Mouse (Mus musculus): Measurements from ENCODE around the gene Pla2g7. TPM values are rescaled to one million over a fixed set of nuclear protein-coding genes. Genes with fewer than 3 reads are reported as not detected.
A peak's percentile ranks its signal among the peaks of the same experiment; 100 is the strongest.
"Not testable (repeated sequence)": the region's sequence is repeated elsewhere in the genome, so short reads cannot be mapped to it uniquely, and the experiment has no call there.

Gene Pla2g7
- total and polyA plus RNA-seq, 3 experiments = not detected

DNA sequence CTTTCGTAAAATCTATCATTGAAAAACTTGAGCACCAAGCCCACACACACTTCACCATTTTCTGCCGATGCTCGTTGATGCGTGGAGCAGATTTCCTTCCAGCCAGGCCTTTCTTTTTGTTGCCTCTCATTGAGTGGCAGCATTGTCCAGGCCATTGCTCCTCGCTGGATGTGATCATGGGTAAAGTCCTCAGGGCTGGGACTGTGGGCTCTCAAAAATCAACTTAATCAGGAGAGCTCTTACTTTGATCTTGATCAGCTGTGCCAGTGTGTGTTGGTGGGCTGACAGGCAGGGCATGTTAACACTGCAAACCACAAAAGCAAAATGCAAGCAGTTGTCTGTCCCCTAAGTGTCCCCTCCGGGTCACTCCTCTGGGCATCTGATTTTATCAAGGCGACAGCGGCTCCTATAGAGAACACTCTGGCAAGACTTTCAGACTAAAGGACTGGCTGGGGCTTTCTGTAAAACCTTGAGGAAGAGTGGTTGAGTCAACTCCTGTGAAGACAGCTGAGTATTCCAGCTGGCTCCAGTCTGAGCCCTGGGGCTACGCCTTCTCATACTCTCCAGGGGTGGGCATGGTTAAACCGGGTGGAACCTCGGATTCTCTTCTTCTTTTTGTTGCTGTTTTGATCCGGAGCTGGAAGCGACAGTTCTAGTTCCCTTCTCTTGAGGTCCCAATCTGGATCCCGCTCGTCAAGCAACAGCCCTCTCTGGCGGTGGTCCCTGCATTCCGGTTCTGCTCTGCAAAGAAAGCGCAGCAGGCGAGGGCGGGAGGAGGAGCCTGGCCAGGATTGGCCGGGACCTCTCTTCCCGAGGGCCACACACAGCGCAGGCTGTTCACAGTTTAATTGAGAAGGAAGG, 33.3 kb upstream of the Pla2g7 start:
- DNase-seq (ENCODE audit: low spot score) (no peak), ATAC-seq (ENCODE audit: extremely low read depth, insufficient number of reproducible peaks, low FRiP score, poor library complexity, severe bottlenecking) (no peak)
- H3K27me3 ChIP-seq (ENCODE audit: insufficient read depth, low read length) = no peaks in the 10 kb centered on the region
- TF ChIP-seq CTCF (IDR thresholded peaks at IDR 0.05; ENCODE audit: low read depth, low read length) (no peak), GATA1 (IDR thresholded peaks at IDR 0.05; ENCODE audit: borderline replicate concordance, low read length) (no peak), GATA2 (IDR thresholded peaks at IDR 0.05; ENCODE audit: borderline replicate concordance, low read depth, low read length) (no peak), TAL1 (conservative IDR thresholded peaks at IDR 0.05; ENCODE audit: low read depth, low read length) (no peak), POLR2AphosphoS5 (IDR thresholded peaks at IDR 0.05; ENCODE audit: insufficient replicate concordance, low read depth, low read length) (no peak)
- H3K9me3 ChIP-seq (replicated peaks) = peaks cover 48% of the 10 kb centered on the region
- no peaks in the 10 kb centered on the region for H3K4me1 ChIP-seq (ENCODE audit: insufficient read depth, low read depth, low read length)
- no peaks in the 10 kb centered on the region for H3K36me3 ChIP-seq (replicated peaks)
- no peak overlapping the region for H3K4me3 ChIP-seq (ENCODE audit: low read depth, low read length)

GRCm38 (mm10) chr17:43536841-43537240, 31.1 kb upstream of the Pla2g7 start:
- not testable (repeated sequence) for H3K36me3 ChIP-seq (replicated peaks); H3K27me3 ChIP-seq (ENCODE audit: insufficient read depth, low read length); H3K4me1 ChIP-seq (ENCODE audit: insufficient read depth, low read depth, low read length); H3K4me3 ChIP-seq (ENCODE audit: low read depth, low read length); DNase-seq (ENCODE audit: low spot score)
- H3K9me3 ChIP-seq (replicated peaks) = peaks cover 42% of the 10 kb centered on the region
- peak; percentile 15; the same call in 1 of the 2 replicates for ATAC-seq (ENCODE audit: extremely low read depth, insufficient number of reproducible peaks, low FRiP score, poor library complexity, severe bottlenecking)

- ATAC-seq (ENCODE audit: extremely low read depth, insufficient number of reproducible peaks, low FRiP score, poor library complexity, severe bottlenecking) (no peak), DNase-seq (ENCODE audit: low spot score) (no peak)
Measured at GRCm38 (mm10) chr17:43538767-43539166, 29.1 kb upstream of the Pla2g7 start.

DNA sequence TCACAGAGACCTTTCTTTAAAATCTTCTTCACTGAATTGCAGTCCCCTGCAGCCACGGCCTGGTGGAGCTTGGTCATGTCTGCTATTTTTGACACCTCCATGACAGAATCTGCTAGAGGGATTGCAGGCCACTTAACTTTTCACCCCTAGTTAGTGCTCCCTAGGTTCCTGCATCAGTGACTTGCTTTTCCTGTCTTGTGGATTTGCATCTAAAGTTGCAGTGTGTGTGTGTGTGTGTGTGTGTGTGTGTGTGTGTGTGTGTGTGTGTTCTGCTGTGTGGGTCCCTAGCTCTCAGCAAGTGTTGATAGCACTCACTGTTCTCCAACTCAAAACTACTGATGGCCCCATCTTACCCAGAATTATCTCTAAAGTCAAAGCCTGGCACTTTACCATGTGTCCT, 24.4 kb upstream of the Pla2g7 start, which contains the start of gene Ankrd66:
Gene Ankrd66 (minus strand): TSS at position 101 of the 400 bp plus-strand sequence.
- DNase-seq (ENCODE audit: low spot score) = no peak
- ATAC-seq (ENCODE audit: extremely low read depth, insufficient number of reproducible peaks, low FRiP score, poor library complexity, severe bottlenecking) = no peak
- TF ChIP-seq TAL1 (conservative IDR thresholded peaks at IDR 0.05; ENCODE audit: low read depth, low read length) (no peak), CTCF (IDR thresholded peaks at IDR 0.05; ENCODE audit: low read depth, low read length) (no peak), GATA1 (IDR thresholded peaks at IDR 0.05; ENCODE audit: borderline replicate concordance, low read length) (no peak), POLR2AphosphoS5 (IDR thresholded peaks at IDR 0.05; ENCODE audit: insufficient replicate concordance, low read depth, low read length) (no peak), GATA2 (IDR thresholded peaks at IDR 0.05; ENCODE audit: borderline replicate concordance, low read depth, low read length) (no peak)
- Histone ChIP-seq H3K4me1 (ENCODE audit: insufficient read depth, low read depth, low read length) (no peaks in the 10 kb centered on the region), H3K27me3 (ENCODE audit: insufficient read depth, low read length) (no peaks in the 10 kb centered on the region), H3K4me3 (ENCODE audit: low read depth, low read length) (no peak within 1 kb of the TSS), H3K36me3 (replicated peaks) (no peaks in the 10 kb centered on the region), H3K9me3 (replicated peaks) (peaks cover 53% of the 10 kb centered on the region)

More at GRCm38 (mm10) chr17:43538767-43539166, 29.1 kb upstream of the Pla2g7 start:
- no peaks in the 10 kb centered on the region for H3K27me3 ChIP-seq (ENCODE audit: insufficient read depth, low read length)
- no peak for TF ChIP-seq GATA1 (IDR thresholded peaks at IDR 0.05; ENCODE audit: borderline replicate concordance, low read length)
- no peak for TF ChIP-seq GATA2 (IDR thresholded peaks at IDR 0.05; ENCODE audit: borderline replicate concordance, low read depth, low read length)
- TF ChIP-seq POLR2AphosphoS5 (IDR thresholded peaks at IDR 0.05; ENCODE audit: insufficient replicate concordance, low read depth, low read length) = no peak
- no peak for TF ChIP-seq CTCF (IDR thresholded peaks at IDR 0.05; ENCODE audit: low read depth, low read length)
- H3K36me3 ChIP-seq (replicated peaks) = no peaks in the 10 kb centered on the region
- no peaks in the 10 kb centered on the region for H3K4me1 ChIP-seq (ENCODE audit: insufficient read depth, low read depth, low read length)
- no peak overlapping the region for H3K4me3 ChIP-seq (ENCODE audit: low read depth, low read length)
- H3K9me3 ChIP-seq (replicated peaks) = peaks cover 47% of the 10 kb centered on the region

GRCm38 (mm10) chr17:43544040-43544439, 23.9 kb upstream of the Pla2g7 start:
- Histone ChIP-seq H3K4me3 (ENCODE audit: low read depth, low read length) (no peak overlapping the region), H3K36me3 (replicated peaks) (no peaks in the 10 kb centered on the region), H3K27me3 (ENCODE audit: insufficient read depth, low read length) (no peaks in the 10 kb centered on the region), H3K9me3 (replicated peaks) (peaks cover 51% of the 10 kb centered on the region), H3K4me1 (ENCODE audit: insufficient read depth, low read depth, low read length) (no peaks in the 10 kb centered on the region)
- TF ChIP-seq TAL1 (conservative IDR thresholded peaks at IDR 0.05; ENCODE audit: low read depth, low read length) (no peak), POLR2AphosphoS5 (IDR thresholded peaks at IDR 0.05; ENCODE audit: insufficient replicate concordance, low read depth, low read length) (no peak), GATA2 (IDR thresholded peaks at IDR 0.05; ENCODE audit: borderline replicate concordance, low read depth, low read length) (no peak)
- DNase-seq (ENCODE audit: low spot score) = no peak
- no peak for ATAC-seq (ENCODE audit: extremely low read depth, insufficient number of reproducible peaks, low FRiP score, poor library complexity, severe bottlenecking)

DNA sequence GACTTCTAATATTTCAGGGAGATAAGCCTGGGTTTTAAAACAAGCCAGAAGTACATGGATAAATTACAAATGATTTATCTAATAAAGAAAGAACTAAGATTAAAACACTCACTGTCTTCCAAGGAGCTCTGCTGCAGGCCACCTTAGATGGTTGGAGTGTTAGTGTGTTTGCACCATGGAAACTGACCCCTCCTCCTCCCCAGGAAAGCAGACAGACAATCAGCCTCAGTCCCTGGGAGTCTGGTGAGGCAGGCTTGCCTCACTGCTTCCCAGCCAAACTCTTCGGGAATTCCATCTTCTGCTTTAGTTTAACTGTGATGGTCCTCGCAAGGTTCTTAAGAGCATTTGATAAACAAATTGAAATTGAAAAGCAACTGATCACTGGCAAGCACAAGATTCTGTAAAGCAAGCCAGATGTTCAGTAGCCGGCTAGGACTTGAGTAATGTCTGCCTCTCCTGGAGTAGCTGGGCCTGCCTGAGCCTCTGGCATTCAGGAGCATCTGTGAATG, 16.7 kb upstream of the Pla2g7 start:
- no peak for TF ChIP-seq POLR2AphosphoS5 (IDR thresholded peaks at IDR 0.05; ENCODE audit: insufficient replicate concordance, low read depth, low read length)
- no peak for TF ChIP-seq TAL1 (conservative IDR thresholded peaks at IDR 0.05; ENCODE audit: low read depth, low read length)
- TF ChIP-seq GATA2 (IDR thresholded peaks at IDR 0.05; ENCODE audit: borderline replicate concordance, low read depth, low read length) = no peak
- TF ChIP-seq CTCF (IDR thresholded peaks at IDR 0.05; ENCODE audit: low read depth, low read length) = no peak
- no peak for TF ChIP-seq GATA1 (IDR thresholded peaks at IDR 0.05; ENCODE audit: borderline replicate concordance, low read length)
- peaks cover 36% of the 10 kb centered on the region for H3K9me3 ChIP-seq (replicated peaks)
- ATAC-seq (ENCODE audit: extremely low read depth, insufficient number of reproducible peaks, low FRiP score, poor library complexity, severe bottlenecking) (no peak), DNase-seq (ENCODE audit: low spot score) (no peak)
- no peak overlapping the region for H3K4me3 ChIP-seq (ENCODE audit: low read depth, low read length)
- H3K27me3 ChIP-seq (ENCODE audit: insufficient read depth, low read length) = no peaks in the 10 kb centered on the region
- no peaks in the 10 kb centered on the region for H3K4me1 ChIP-seq (ENCODE audit: insufficient read depth, low read depth, low read length)
- no peaks in the 10 kb centered on the region for H3K36me3 ChIP-seq (replicated peaks)
